Mouse (Mus musculus) yolk sac, embryonic 10.5 days (tissue): ENCODE results near the gene Dock7.

Experiments
- DNase-seq: peaks from one replicate; pipeline ENCODE4 v3.0.0-alpha.2; 2017; ENCODE audit warnings: low spot score

The Dock7 gene

DNA sequence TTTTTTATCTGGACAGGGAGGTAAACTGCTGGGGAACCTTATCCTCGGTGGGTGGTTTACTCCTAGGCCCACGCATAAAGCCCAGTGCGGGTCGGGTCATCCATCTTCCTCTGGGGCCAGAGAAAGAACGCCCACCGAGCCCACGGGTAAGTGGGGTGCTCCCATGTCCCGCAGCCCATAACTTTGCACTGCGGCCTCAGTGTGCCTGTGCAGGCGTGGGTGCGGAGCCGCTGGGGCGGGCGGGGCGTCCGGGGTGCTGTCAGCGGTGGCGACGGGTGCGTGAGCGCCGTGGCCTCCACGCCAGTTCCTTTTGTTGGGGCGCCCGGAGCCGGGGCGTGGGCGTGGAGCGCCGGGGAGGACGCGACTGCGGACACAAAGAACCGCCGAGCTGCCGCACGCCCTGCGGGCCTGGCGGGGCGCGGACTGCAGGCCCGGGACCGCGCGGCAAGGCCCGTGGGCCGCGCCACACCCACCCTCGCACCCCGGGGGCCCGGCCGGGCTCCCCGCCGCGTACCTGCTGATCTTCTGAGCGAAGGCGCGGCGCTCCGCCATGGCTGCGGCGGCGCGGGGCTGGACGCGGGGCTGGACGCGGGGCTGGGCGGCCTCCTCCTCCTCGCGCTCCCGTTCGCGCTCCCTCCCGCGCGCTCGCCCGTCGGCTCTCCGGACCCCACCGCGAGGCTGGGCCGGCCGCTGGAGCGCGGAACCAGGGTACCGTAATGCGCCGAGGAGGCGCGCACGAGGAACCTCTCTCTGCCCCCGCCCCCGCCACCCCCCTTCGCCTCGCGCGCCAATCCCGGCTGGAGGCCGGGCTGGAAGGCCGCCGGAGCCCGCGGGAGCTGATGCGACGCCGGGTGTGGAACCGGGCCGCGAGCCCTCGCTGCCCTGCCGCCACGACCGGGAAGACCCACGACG, at the start of gene Dock7:
Gene Dock7 (minus strand): TSS at position 705 of the 912 bp plus-strand sequence.
- peak; percentile 92 for DNase-seq

DNA sequence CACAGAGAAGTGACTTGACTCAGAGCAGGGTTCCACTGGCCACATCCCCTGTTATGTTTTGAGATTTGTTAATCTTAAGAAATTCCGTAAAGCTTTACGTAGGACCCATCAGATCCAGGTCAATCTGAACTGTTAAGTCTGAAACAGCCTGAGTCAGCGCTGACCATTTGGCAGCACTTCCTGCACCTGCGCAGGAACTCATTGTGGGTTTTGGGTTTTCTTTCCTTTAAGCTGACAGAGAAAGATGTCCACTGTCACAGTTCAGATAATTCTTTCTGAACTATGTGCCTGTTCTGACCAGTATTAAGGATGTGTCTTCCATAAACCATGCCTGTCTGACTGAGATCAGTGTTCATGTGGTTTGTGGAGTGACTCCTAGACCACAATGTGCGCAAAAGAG, 48.2 kb upstream of the Dock7 start:
- no peak for DNase-seq

DNA sequence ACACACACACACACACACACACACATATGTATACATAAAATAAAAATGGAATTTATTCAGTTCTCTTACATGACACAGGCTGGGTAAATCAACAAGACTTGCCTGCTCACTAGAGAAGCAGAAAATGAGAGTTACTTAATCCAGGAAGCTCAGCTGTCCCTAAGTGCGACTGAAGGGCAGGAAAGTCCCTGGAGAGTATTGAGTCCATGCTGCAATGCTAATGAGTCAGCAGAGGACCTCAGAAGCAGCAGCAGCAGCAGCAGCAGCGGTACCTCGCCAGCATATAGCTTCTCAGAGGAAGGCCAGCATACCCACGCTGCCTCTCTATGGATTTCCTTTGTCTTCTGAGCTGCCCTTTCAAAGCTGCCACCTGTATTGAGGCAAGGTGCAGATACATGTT, 42.8 kb upstream of the Dock7 start:
- DNase-seq, result peak; percentile 39

DNA sequence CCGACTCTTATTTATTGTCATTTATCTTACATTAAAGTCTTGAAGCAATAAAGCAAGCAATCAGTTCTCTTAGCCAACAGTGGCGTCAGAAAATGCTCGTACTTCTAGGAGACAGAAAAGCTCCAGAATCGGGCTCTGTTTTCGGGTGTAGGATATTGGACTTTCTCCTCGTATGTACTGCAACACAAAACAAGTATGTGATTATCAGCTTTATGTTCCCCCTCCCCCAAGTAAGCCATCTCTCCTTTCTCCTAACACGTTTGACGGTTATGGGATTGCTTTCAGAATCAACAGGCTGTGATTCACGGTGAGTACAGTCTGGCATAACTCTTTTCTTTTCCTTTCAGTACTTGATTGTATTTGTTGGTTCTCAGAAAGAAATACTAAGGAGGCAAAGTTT, 42.3 kb upstream of the Dock7 start:
- no peak for DNase-seq

DNA sequence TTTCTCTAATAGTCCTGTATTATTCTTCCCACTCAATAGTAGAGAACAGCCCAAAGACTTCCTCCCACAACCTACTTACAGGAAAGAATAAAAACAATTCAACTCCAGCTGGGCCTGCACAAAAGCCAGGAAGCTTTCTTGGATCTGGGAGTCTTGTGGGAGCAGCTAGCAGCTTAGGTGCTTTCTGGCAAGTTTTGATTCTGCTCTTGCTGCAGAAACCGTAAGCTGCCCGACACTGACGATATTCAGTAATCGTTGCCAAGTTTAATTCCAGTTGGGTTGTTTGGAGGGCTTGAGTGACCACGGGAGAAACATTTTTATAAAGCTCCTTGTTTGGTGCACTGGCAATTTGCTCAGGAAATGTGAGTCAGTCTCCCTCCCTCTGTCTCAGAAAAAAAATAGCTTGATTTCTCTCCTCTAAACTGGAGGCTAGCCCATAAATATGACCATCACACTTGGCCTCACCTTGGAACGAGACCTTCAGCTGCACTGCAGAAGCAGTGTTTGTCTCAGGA, 40.8 kb upstream of the Dock7 start:
- DNase-seq, result no peak

DNA sequence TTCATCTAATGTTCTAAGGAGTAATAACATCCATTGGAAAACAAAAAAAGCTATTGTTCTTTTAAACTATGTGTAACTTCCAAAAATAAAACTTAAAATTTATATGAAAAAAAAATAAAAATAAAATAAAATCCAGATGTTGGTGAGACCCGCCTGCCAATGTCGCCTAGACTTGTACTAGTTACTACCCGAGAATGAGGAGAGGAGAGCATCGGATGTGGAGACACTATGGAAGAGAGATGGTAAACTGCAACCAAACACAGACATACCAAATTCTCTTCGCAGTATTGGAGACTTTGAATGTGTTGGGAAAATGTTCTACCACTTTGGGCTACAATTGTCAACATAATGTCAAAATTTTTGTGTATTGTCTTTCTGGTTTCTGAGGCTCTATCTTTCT, 40.2 kb upstream of the Dock7 start:
- DNase-seq, result no peak

DNA sequence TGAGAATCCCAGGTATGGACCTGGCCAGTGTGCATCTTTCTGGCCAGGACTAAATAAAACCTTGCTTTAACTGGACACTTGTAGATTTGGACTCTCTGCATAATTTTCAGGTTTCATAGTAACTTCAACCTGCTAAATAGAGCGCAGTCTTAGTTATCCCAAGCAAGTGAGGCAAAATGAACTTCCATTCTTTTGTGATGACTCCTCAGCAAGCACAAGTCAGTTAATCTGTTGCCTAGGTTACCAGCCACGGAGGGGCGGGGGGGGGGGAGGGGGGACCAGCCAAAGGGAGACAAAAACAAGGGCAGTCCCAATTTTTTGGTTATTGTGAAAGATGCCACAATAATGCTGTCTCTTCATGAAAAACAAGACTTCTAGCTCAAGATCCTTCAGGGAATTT, 39.7 kb upstream of the Dock7 start:
- no peak for DNase-seq

DNA sequence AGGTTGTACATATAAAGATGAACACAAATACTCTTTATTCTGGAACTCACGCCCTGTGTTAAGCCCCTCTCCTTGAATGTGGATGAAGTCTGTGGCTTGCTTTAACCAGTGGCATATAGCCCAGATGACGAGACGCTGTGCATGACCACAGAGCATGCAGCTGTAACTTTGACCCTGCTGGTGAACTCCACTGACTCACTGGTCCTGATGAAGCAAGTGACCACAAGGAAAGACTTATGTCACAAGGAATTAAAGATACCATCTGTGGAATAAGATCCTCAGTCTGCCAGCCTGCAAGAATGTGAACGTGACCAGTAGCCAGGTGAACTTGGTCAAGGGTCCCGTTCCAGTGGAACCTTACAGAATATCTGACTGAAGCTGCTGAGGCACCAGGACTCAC, 37.8 kb upstream of the Dock7 start:
- peak; percentile 38 for DNase-seq

DNA sequence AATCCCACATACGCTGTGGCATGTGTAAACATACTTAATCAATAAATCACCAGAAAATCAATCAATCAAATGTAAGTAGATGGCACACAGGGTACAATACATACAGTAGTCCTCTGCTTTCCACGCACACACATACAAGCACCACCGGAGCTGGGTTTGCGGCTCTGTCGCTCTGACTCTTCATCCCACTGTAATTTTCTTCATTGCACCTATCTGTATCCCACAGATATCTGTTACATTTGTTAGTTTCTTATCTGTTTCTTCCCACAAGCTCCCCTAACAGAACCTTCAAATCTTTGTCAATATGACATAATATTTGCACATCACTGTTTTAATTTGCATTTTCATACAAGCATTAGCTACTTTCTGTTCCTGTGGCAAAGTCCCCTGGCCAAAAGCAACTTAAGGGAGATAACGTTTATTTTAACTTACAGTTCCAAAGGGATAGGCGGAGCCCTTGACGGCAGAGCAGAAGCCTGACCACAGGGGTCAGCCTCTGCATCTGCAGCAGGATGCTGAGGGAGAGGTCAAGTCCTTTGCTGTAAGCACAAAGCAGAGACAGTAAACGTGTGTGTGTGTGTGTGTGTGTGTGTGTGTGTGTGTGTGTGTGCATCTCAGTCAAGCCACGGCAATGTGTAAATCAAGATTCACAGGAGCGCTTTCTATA, 36.1 kb upstream of the Dock7 start:
- DNase-seq, result peak; percentile 8

DNA sequence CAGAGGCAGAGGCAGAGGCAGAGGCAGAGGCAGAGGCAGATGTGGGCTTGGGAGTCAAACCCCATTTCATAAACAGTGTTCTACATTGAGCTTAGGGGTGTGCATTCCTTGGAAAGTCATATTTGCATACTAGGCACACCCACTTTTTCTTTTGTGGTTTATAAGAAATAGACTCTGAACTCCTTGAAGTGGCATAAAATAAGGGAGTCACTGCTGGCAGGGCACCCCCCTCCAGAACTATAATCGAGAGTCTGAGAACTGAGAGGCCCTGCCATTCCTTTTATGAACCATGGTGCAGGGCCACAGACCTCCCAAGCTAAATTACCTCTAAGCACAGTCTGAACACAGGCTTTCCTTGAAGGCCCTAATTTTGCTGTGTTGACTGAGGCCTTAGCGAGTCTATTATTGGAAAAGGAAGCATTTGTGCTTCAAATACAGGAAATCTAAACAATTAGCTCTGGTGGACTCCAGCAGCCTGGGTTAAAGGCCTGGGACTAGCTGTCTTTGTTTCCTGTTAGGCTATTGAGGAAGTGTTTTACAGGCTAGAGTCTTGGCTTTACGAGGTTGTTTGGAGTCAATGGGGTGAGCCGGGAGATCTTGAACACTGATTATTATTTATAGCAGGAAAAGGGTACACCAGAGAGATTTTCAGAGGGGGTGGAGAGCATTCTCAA, 31.3 kb upstream of the Dock7 start:
- peak; percentile 17 for DNase-seq

DNA sequence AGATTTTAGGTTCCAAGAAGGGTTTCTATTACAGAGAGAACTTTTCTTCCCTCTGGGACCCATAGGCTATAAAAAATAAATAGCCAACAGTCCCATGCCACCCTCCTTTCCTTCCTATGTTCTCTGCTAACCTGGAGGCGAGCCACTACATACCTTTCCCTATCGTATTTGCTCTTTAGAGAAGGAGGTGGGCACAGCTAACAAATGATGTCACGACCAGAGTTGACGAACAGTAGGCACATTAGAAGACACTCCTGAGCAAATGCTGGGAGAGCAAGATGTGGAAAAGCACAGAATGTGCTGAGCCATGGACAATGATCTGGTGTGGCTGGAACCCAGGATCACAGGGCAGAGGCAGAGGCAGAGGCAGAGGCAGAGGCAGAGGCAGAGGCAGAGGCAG, 30.7 kb upstream of the Dock7 start:
- no peak for DNase-seq

DNA sequence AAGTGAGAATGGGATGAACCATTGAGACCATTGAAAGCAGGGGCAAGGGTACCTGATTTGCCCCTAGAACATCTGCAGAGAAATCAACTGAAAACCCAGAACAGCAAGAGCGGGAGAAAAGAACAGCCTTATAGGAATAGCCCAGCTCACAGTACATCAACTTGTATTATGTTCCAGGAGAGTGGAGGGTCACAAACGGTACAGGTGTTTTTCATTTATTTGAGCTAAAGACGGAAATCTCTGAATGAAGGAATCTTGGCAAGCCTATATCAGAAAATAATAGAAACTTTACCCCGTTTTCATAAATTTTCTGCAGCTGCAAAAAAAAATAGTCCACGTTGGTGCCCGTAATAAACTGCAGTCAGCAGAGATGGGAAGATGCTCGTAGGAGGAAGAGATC, 22.6 kb upstream of the Dock7 start:
- no peak for DNase-seq

DNA sequence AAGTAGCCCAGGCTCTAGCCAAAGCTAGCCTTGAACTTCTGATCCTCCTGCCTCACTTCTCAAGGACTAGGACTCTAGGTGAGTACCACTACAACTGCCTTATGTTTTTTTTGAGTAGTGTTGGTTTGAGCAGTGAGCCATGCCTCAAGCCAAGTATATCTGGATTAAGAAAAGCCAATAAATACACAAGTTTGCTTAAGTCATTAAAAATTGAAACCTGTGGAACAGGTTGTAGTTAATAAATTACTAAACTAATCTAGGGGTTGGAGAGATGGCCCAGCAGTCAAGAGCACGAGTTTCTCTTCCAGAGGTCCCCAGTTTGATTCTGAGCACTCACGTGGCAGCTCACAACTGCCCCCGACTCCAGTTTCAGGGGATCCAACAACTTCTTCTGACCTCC, 20.9 kb upstream of the Dock7 start:
- DNase-seq, result no peak

DNA sequence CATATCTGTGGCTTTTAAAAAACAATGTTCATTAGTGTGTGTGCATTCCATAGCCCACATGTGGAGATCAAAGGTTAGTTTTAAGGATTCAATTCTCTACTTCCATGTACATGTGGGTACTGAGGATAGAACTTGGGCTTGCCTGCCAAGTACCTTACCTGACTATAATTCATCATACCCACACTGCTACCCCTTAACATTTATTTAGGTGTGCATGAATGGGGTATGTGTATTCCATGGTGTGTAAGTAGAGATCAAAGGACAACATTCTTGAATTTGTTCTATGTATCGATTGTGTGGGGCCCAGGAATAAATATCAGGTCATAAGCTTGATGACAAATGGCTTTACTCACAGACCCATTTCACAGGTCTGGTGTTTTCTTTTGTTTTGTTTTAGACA, 20.5 kb upstream of the Dock7 start:
- no peak for DNase-seq

DNA sequence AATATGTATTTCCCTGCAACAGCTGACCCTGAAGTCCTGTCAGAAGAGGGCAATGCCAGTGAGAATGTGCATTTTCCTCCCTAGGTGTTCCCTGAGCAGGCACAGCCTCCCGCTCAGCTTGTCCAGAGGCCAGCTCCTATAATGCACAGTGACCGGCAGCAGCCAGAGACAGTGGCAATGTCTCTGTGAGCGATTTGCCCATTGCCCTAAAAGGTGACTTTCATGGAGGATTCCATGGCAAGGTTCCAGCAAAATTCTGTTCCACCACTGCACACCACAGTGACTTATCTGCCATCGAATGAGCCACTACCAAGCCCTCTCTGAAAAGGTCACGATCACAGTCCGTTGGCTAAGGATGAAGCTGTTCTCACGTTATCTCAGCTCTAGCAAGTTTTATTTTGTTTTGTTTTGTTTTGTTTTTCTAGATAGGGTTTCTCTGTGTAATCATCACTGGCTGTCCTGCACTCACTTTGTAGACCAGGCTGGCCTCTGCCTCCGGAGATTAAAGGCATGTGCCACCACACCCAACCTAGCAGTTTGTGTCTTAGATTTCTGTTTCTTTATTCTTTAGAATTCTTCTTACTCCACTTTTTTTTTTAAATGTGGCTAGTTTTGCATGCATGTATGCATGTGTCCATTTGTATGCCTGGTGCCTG, 17.4 kb upstream of the Dock7 start:
- no peak for DNase-seq

DNA sequence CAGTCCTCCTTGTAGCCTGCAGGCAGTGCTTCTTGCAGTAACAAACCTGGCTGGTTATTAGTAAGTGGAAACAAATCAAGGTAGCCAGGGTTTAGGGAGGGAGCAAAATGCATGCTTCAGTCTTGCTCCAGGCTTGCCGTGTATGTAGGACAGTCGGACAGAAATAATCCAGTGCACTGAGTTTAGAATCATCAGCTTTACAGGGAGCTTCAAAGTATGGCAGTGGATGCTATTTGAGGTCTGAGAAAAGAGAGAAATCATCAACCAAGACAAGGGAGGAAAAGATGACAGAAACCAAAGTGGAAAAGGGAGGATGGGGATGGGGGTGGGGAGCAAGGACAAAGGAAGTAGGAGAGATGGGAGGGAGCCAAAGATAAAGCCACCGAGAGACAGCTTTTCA, 13.8 kb upstream of the Dock7 start:
- DNase-seq, result no peak

DNA sequence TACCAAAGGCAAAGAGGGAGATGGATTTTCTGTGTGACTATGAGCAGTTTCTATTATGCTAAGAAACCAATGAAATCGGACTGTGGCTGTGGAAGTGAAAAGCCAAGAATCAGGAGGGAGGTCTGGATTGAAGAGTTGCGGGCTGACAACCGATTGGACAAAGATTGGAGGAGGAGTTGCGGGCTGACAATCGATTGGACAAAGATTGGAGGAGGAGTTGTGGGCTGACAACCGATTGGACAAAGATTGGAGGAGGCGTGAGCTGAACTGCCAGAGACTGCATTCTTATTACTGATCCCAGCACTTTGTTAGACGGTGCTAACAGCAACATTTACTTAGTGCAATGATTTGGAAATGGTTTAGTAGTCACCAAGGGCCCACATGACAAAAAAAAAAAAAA, 12.6 kb upstream of the Dock7 start:
- no peak for DNase-seq

DNA sequence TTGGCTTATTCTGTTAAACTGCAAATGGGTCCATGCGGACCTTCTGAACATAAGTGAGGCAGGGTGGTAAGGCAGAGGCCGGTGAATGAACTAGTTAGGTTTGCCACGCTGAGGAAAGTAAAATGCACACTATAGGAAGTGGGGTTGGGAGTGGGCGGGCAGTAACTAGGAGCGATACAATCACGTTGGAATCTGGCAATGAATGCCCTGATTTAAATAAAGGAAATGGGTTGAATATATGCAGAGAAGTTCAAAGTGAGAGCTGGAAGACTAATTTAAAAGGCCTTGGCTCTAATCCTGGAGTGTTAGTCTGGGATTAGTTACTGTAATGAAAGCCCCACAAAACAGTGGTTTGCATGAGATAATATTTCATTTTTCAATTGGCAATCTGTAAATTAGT, 12.0 kb upstream of the Dock7 start:
- DNase-seq, result no peak

DNA sequence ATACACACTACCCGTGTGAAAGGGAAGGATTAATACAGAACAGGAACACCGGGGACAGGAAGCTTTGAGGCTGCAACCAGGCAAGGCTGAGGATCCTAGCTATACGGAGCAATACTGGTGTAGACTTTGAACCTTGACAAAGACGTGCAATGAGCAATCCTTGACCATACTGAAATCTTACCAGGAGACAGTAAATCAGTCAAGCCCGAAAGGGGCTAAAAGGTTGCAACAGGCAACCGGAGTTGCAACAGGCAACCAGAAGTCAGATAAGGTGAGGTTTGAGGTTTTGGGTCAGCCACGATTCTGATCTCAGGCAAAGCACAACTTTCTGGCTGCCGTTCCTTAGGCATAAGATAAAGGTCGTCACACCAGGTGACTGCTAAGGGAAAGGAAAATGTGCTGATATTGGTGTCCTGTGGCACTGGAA, 10.5 kb upstream of the Dock7 start:
- DNase-seq, result peak; percentile 68

DNA sequence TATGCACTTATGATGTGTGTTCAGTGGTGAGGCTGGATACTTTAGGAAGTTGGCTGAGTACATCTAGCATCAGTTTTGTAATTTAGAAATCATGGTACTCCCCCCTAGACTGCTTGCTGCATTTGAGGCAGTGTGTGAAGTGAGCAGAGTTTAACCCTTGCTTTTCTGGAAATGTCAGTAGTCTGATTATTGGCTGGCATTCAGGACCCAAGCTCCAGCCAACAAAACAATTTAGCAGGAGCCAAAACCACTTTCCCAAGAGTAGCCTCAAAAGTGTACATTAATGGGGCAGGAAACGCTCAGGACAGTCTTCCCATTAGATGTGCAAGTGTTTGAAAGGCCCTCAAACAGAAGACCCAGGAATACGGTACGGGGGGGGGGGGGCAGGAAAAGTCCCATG, 2.8 kb upstream of the Dock7 start:
- no peak for DNase-seq

DNA sequence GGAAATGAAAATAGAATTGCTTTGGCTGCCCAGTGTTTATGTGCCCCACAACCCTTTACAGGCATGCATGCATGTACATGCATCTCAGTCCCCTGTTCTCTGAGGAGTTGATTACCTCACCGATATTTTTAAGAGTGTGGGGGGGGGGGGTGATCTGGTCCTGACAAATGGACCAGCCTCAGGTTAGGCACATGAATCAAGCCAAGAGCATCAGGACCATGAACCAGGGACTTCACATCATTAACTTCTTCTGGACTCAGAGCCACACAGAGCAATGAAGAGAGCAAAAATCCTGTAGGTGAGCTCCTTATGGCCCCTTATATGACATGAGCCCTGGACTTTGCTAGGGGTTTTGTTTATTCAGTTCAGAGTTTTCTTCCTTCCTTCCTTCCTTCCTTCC, 2.1 kb upstream of the Dock7 start:
- DNase-seq, result no peak

DNA sequence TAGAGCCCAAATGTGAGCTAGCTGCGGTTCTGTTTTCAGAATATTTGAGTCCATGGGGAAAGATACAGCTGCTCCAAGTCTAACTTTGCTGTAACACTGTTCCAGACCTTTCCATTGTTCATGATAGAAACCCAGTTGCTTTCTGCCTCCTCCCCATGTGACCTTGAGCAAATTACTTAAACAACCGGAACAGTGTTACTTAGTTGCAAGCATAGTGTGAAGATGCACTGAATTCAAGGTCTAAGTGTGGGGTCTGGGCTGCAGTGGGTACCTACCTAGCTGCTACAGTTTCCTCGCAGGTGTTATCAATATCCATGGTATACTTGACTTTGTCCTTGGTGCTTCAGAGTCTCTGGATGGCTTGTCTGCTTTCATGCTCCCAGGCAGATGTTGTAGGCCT, 1.3 kb upstream of the Dock7 start:
- no peak for DNase-seq
